Mouse (Mus musculus): ENCODE measurements at regions not wholly inside any gene's neighbourhood (a gene's known extent, or its start where the extent isn't known, plus 50 kb on each side); places are given as distances from the start of the nearest gene placed in this dataset.

GRCm38 (mm10) chr16:77537351-77537750 lies 64.5 kb downstream of the Gm11146 start:
- in situ Hi-C loops (cut with MboI; ENCODE audit: unreplicated experiment in 2 of 2) = no loop called here

- in situ Hi-C loops (cut with MboI; ENCODE audit: unreplicated experiment in 2 of 2) = no loop called here
These were observed 65.1 kb downstream of the Gm11146 start for GRCm38 (mm10) chr16:77536746-77537145.

- in situ Hi-C loops (cut with MboI; ENCODE audit: unreplicated experiment in 2 of 2) = no loop called here
These were observed 65.6 kb downstream of the Gm11146 start for GRCm38 (mm10) chr16:77536314-77536713.

GRCm38 (mm10) chr16:77535021-77535420 lies 66.9 kb downstream of the Gm11146 start:
- in situ Hi-C loops (cut with MboI; ENCODE audit: unreplicated experiment in 2 of 2) = no loop called here

- in situ Hi-C loops (cut with MboI; ENCODE audit: unreplicated experiment in 2 of 2) = no loop called here
These were observed 70.3 kb downstream of the Gm11146 start for GRCm38 (mm10) chr16:77531596-77531995.

GRCm38 (mm10) chr16:77527951-77528350 lies 73.9 kb downstream of the Gm11146 start:
- in situ Hi-C loops (cut with MboI; ENCODE audit: unreplicated experiment in 2 of 2) = no loop called here

- in situ Hi-C loops (cut with MboI; ENCODE audit: unreplicated experiment in 2 of 2) = no loop called here
These were observed 87.3 kb downstream of the Gm11146 start for GRCm38 (mm10) chr16:77514606-77515005.

GRCm38 (mm10) chr16:77503556-77503955 lies 98.3 kb downstream of the Gm11146 start:
- in situ Hi-C loops (cut with MboI; ENCODE audit: unreplicated experiment in 2 of 2) = no loop called here

GRCm38 (mm10) chr16:77502916-77503315 lies 99.0 kb downstream of the Gm11146 start:
- in situ Hi-C loops (cut with MboI; ENCODE audit: unreplicated experiment in 2 of 2) = no loop called here

- in situ Hi-C loops (cut with MboI; ENCODE audit: unreplicated experiment in 2 of 2) = no loop called here
These were observed 99.9 kb downstream of the Gm11146 start for GRCm38 (mm10) chr16:77502026-77502425.

GRCm38 (mm10) chr16:77500981-77501380 lies 100.9 kb downstream of the Gm11146 start:
- in situ Hi-C loops (cut with MboI; ENCODE audit: unreplicated experiment in 2 of 2) = no loop called here

- in situ Hi-C loops (cut with MboI; ENCODE audit: unreplicated experiment in 2 of 2) = no loop called here
These were observed 101.5 kb downstream of the Gm11146 start for GRCm38 (mm10) chr16:77500413-77500812.

GRCm38 (mm10) chr16:77499537-77500301 lies 102.2 kb downstream of the Gm11146 start:
- in situ Hi-C loops (cut with MboI; ENCODE audit: unreplicated experiment in 2 of 2) = no loop called here

GRCm38 (mm10) chr16:77495310-77495709 lies 106.6 kb downstream of the Gm11146 start:
- in situ Hi-C loops (cut with MboI; ENCODE audit: unreplicated experiment in 2 of 2) = no loop called here

GRCm38 (mm10) chr16:77494042-77494441 lies 107.9 kb downstream of the Gm11146 start:
- in situ Hi-C loops (cut with MboI; ENCODE audit: unreplicated experiment in 2 of 2) = no loop called here

- in situ Hi-C loops (cut with MboI; ENCODE audit: unreplicated experiment in 2 of 2) = no loop called here
These were observed 113.7 kb downstream of the Gm11146 start for GRCm38 (mm10) chr16:77488155-77488554.

GRCm38 (mm10) chr16:77479812-77480211 lies 122.1 kb downstream of the Gm11146 start:
- in situ Hi-C loops (cut with MboI; ENCODE audit: unreplicated experiment in 2 of 2) = no loop called here

- in situ Hi-C loops (cut with MboI; ENCODE audit: unreplicated experiment in 2 of 2) = no loop called here
These were observed 130.0 kb downstream of the Gm11146 start for GRCm38 (mm10) chr16:77471868-77472267.

GRCm38 (mm10) chr16:77469903-77470302 lies 132.0 kb downstream of the Gm11146 start:
- in situ Hi-C loops (cut with MboI; ENCODE audit: unreplicated experiment in 2 of 2) = no loop called here

GRCm38 (mm10) chr16:77469328-77469875 lies 132.5 kb downstream of the Gm11146 start:
- in situ Hi-C loops (cut with MboI; ENCODE audit: unreplicated experiment in 2 of 2) = no loop called here

- in situ Hi-C loops (cut with MboI; ENCODE audit: unreplicated experiment in 2 of 2) = no loop called here
These were observed 134.7 kb downstream of the Gm11146 start for GRCm38 (mm10) chr16:77467216-77467615.

GRCm38 (mm10) chr16:77464623-77465022 lies 137.3 kb downstream of the Gm11146 start:
- in situ Hi-C loops (cut with MboI; ENCODE audit: unreplicated experiment in 2 of 2) = no loop called here
